Mouse (Mus musculus): ENCODE results near the gene Fam219a. TPM values are rescaled to one million over a fixed set of nuclear protein-coding genes. Genes with fewer than 3 reads are reported as not detected.

The Fam219a gene
- total and polyA plus RNA-seq, 2 experiments from 2014 or later, result 2.3 to 4.0 TPM

GRCm38 (mm10) chr4:41566123-41566522 lies 3.2 kb downstream of the Fam219a start:
- DNase-seq (ENCODE audit: low spot score), result no peak
- Histone ChIP-seq H3K9me3 (replicated peaks; ENCODE audit: control insufficient read depth, low read length) (no peaks in the 10 kb centered on the region), H3K27ac (ENCODE audit: low read depth) (no peak overlapping the region), H3K4me3 (ENCODE audit: low read depth, low read length) (no peak overlapping the region), H3K36me3 (replicated peaks; ENCODE audit: control insufficient read depth, insufficient read depth, low read length) (no peaks in the 10 kb centered on the region), H3K4me1 (ENCODE audit: control insufficient read depth, insufficient read depth) (peaks cover 15% of the 10 kb centered on the region), H3K27me3 (ENCODE audit: control insufficient read depth, insufficient read depth, low read length) (no peaks in the 10 kb centered on the region), H3K4me2 (ENCODE audit: low read depth, low read length) (no peak overlapping the region), H3K9ac (replicated peaks; ENCODE audit: low read depth, low read length) (no peak overlapping the region)
- 23% methylated on average over 3 of the region's 3 CpGs for WGBS
- no peak for ATAC-seq (ENCODE audit: insufficient read depth, low read depth)
- TF ChIP-seq CTCF (IDR thresholded peaks at IDR 0.05; ENCODE audit: low read depth) (no peak), EP300 (IDR thresholded peaks at IDR 0.05; ENCODE audit: low read depth) (no peak)

DNA sequence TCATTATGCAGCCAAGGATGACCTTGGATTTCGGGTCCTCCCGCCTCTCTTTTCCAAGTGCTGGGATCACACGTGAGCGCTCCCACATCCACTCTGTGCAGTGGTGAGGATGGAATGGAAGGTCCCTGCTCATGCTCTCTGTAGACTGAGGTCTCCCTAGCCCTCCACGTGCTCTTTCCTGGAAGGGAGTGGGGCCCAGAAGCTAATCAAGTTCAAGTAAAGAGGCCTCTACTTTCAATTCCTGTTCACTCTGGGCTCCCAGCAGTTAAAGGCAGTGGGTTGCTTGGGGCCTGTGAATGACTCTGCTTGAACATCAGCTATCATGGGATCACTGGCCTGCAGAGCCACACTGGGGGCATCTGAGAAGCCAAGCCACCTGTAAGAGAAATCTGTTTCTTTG lies 6.0 kb downstream of the Fam219a start:
- peaks cover 13% of the 10 kb centered on the region for H3K4me1 ChIP-seq (ENCODE audit: control insufficient read depth, insufficient read depth)
- no peak for TF ChIP-seq CTCF (IDR thresholded peaks at IDR 0.05; ENCODE audit: low read depth)
- TF ChIP-seq EP300 (IDR thresholded peaks at IDR 0.05; ENCODE audit: low read depth), result no peak
- H3K27ac ChIP-seq (ENCODE audit: low read depth), result no peak overlapping the region
- 83% methylated on average over 5 of the region's 5 CpGs for WGBS
- no peaks in the 10 kb centered on the region for H3K36me3 ChIP-seq (replicated peaks; ENCODE audit: control insufficient read depth, insufficient read depth, low read length)
- H3K27me3 ChIP-seq (ENCODE audit: control insufficient read depth, insufficient read depth, low read length), result no peaks in the 10 kb centered on the region
- ATAC-seq (ENCODE audit: insufficient read depth, low read depth) (no peak), DNase-seq (ENCODE audit: low spot score) (no peak)
- H3K4me3 ChIP-seq (ENCODE audit: low read depth, low read length), result no peak overlapping the region
- no peaks in the 10 kb centered on the region for H3K9me3 ChIP-seq (replicated peaks; ENCODE audit: control insufficient read depth, low read length)
- H3K9ac ChIP-seq (replicated peaks; ENCODE audit: low read depth, low read length), result no peak overlapping the region
- no peak overlapping the region for H3K4me2 ChIP-seq (ENCODE audit: low read depth, low read length)

GRCm38 (mm10) chr4:41557092-41557491 lies 12.2 kb downstream of the Fam219a start:
- Histone ChIP-seq H3K4me1 (ENCODE audit: control insufficient read depth, insufficient read depth) (peaks cover 6% of the 10 kb centered on the region), H3K4me3 (ENCODE audit: low read depth, low read length) (no peak overlapping the region), H3K9me3 (replicated peaks; ENCODE audit: control insufficient read depth, low read length) (no peaks in the 10 kb centered on the region), H3K27me3 (ENCODE audit: control insufficient read depth, insufficient read depth, low read length) (no peaks in the 10 kb centered on the region), H3K36me3 (replicated peaks; ENCODE audit: control insufficient read depth, insufficient read depth, low read length) (no peaks in the 10 kb centered on the region), H3K9ac (replicated peaks; ENCODE audit: low read depth, low read length) (no peak overlapping the region), H3K27ac (ENCODE audit: low read depth) (no peak overlapping the region), H3K4me2 (ENCODE audit: low read depth, low read length) (no peak overlapping the region)
- TF ChIP-seq CTCF (IDR thresholded peaks at IDR 0.05; ENCODE audit: low read depth), result no peak
- TF ChIP-seq EP300 (IDR thresholded peaks at IDR 0.05; ENCODE audit: low read depth), result no peak
- DNase-seq (ENCODE audit: low spot score), result no peak
- no peak for ATAC-seq (ENCODE audit: insufficient read depth, low read depth)
- WGBS, result 70% methylated on average over 3 of the region's 3 CpGs

- Histone ChIP-seq H3K4me2 (ENCODE audit: low read depth, low read length) (no peak overlapping the region), H3K9me3 (replicated peaks; ENCODE audit: control insufficient read depth, low read length) (no peaks in the 10 kb centered on the region), H3K4me1 (ENCODE audit: control insufficient read depth, insufficient read depth) (peaks cover 6% of the 10 kb centered on the region), H3K9ac (replicated peaks; ENCODE audit: low read depth, low read length) (no peak overlapping the region), H3K27ac (ENCODE audit: low read depth) (no peak overlapping the region), H3K36me3 (replicated peaks; ENCODE audit: control insufficient read depth, insufficient read depth, low read length) (no peaks in the 10 kb centered on the region), H3K4me3 (ENCODE audit: low read depth, low read length) (no peak overlapping the region), H3K27me3 (ENCODE audit: control insufficient read depth, insufficient read depth, low read length) (no peaks in the 10 kb centered on the region)
- ATAC-seq (ENCODE audit: insufficient read depth, low read depth) (no peak), DNase-seq (ENCODE audit: low spot score) (no peak)
- TF ChIP-seq EP300 (IDR thresholded peaks at IDR 0.05; ENCODE audit: low read depth) (no peak), CTCF (IDR thresholded peaks at IDR 0.05; ENCODE audit: low read depth) (no peak)
- WGBS, result 19% methylated on average over 5 of the region's 5 CpGs
Observed at GRCm38 (mm10) chr4:41556311-41556953, 12.9 kb downstream of the Fam219a start.

DNA sequence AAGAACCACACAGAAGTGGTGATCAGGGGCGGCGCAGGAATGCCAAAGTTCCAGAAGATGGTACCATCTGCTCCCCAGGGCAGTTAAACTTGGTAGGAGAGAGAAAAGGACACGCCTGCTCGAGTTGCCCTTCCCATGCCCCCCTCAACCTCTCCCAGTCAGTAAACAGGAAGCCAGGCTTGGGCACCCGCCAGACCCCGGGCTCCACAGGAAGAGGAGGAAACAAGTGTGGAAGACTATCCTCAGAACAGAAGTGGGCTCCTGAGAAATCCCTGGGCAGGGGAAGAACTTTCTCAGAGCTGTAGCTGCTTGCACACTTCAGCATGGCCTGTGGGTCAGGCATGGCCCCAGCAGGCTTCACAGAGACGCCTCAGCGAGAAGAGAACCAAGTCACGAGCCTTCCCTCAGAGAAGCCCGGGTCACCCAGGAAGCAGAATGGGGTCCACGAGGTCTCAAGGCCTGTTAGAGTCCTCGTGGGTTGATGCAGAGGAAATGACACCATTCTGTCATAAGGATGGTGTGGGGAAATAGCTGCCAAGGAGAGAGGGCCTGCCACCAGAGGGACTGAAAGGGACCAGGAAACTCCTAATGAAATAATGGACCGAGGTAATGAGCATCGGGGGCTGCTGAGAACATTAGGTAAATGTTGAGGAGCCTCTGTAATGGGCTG lies 14.2 kb downstream of the Fam219a start:
- ATAC-seq (ENCODE audit: insufficient read depth, low read depth), result no peak

More for the DNA sequence above, 14.2 kb downstream of the Fam219a start:
- WGBS, result 49% methylated on average over 14 of the region's 14 CpGs
- Histone ChIP-seq H3K4me2 (ENCODE audit: low read depth, low read length) (no peak overlapping the region), H3K4me3 (ENCODE audit: low read depth, low read length) (no peak overlapping the region), H3K36me3 (replicated peaks; ENCODE audit: control insufficient read depth, insufficient read depth, low read length) (no peaks in the 10 kb centered on the region), H3K4me1 (ENCODE audit: control insufficient read depth, insufficient read depth) (peaks cover 6% of the 10 kb centered on the region), H3K27ac (ENCODE audit: low read depth) (peak overlapping the region; percentile 18), H3K9me3 (replicated peaks; ENCODE audit: control insufficient read depth, low read length) (no peaks in the 10 kb centered on the region), H3K27me3 (ENCODE audit: control insufficient read depth, insufficient read depth, low read length) (no peaks in the 10 kb centered on the region), H3K9ac (replicated peaks; ENCODE audit: low read depth, low read length) (no peak overlapping the region)
- TF ChIP-seq CTCF (IDR thresholded peaks at IDR 0.05; ENCODE audit: low read depth) (no peak), EP300 (IDR thresholded peaks at IDR 0.05; ENCODE audit: low read depth) (no peak)
- no peak for DNase-seq (ENCODE audit: low spot score)

Data from heart, postnatal 0 days (tissue).